Mouse (Mus musculus) heart, postnatal 0 days (tissue): ENCODE data around the gene Olfr152.

ENCODE experiments used
- CTCF ChIP-seq: IDR thresholded peaks from 2 replicates; pipeline ENCODE4 v1.5.1; 2016; ENCODE audit warnings: antibody characterized with exemption, control low read depth, low read depth
- EP300 ChIP-seq: IDR thresholded peaks from 2 replicates; pipeline ENCODE4 v1.6.1; 2016; ENCODE audit warnings: antibody characterized with exemption, low read depth

GRCm38 (mm10) chr2:87830233-87830632 is 51.0 kb downstream of the Olfr152 start, which contains the start of gene Olfr1148:
- TF ChIP-seq CTCF (no peak), EP300 (no peak)
